Mouse (Mus musculus) heart, embryonic 10.5 days (tissue): ENCODE data around the gene Nkd1. TPM values are rescaled to one million over a fixed set of nuclear protein-coding genes. Genes with fewer than 3 reads are reported as not detected.

ENCODE experiments used
- DNase-seq: peaks from one replicate; pipeline ENCODE4 v3.0.0-alpha.2; 2017; ENCODE audit warnings: low spot score
- H3K27ac ChIP-seq: fragments of 300-500 bp; sonication (generic); 2 replicates; pipeline ENCODE4 v1.5.1; 2016; ENCODE audit warnings: mild to moderate bottlenecking
- H3K27me3 ChIP-seq: fragments of 300-500 bp; sonication (generic); 2 replicates; pipeline ENCODE4 v1.6.1; 2016; ENCODE audit warnings: mild to moderate bottlenecking; ENCODE audit not compliant: poor library complexity, insufficient read depth, severe bottlenecking
- H3K36me3 ChIP-seq: fragments of 300-500 bp; sonication (generic); 2 replicates; pipeline ENCODE4 v1.6.1; 2016; ENCODE audit warnings: mild to moderate bottlenecking, moderate library complexity
- H3K4me1 ChIP-seq: fragments of 300-500 bp; sonication (generic); 2 replicates; pipeline ENCODE4 v1.6.1; 2016; ENCODE audit warnings: mild to moderate bottlenecking
- H3K4me3 ChIP-seq: fragments of 300-500 bp; sonication (generic); 2 replicates; pipeline ENCODE4 v1.5.1; 2016; ENCODE audit warnings: mild to moderate bottlenecking, moderate library complexity
- H3K9me3 ChIP-seq: fragments of 300-500 bp; sonication (generic); 2 replicates; pipeline ENCODE4 v1.6.1; 2016; ENCODE audit warnings: mild to moderate bottlenecking, moderate library complexity
- WGBS: fragments of 180-500 bp; shearing (Covaris S2); methylation state at CpG from one replicate; pipeline ENCODE4 v1.1.7; 2016; 5-methylcytosine and 5-hydroxymethylcytosine counted together
- polyA plus RNA-seq: library from polyadenylated mRNA; unstranded; fragments of >200 nt; fragmentation: Nextera tagmentation; extraction: Ambion mirVana; gene quantifications from 2 replicates; pipeline ENCODE4 v1.2.1, GENCODE M21; 2016

Nkd1 gene
- 21.9 and 38.0 TPM in 2 replicates for polyA plus RNA-seq

DNA sequence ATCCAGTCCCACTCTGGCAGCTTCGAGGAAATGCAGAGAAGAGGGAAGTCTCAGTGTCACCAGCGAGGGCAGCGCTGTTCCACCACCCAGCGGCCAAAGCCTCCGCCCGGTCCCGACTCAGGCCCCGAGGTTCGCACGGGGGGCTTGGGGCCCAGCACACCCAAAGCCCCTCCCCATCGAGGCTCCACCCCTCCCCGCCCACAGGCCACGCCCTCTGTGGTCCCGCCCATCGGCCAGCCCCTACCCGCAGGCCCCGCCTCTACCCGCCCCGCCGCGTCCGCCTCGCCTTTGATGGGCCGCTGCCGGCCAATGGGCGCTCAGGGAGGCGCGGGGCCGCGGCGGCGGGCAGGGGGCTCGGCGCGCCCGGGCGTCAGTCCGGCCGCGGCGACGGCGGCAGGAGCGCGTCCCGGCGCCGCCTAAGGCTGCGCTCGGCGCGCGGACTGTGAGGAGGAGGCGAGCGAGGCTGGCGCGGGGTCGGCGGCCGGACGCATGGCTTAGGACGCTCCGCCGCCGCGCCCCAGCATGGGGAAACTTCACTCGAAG lies at the start of gene Nkd1:
Gene Nkd1, plus strand, starts transcription at position 370 of the 543 bp plus-strand sequence.
- WGBS, result 2% methylated on average over 62 of the region's 67 CpGs
- Histone ChIP-seq H3K36me3 (no peaks in the 10 kb centered on the region), H3K4me1 (peaks cover 70% of the 10 kb centered on the region), H3K27me3 (peaks cover 47% of the 10 kb centered on the region), H3K4me3 (peak within 1 kb of the TSS; percentile 91), H3K27ac (peak within 1 kb of the TSS; percentile 90), H3K9me3 (no peaks in the 10 kb centered on the region)
- peak; percentile 96 for DNase-seq

DNA sequence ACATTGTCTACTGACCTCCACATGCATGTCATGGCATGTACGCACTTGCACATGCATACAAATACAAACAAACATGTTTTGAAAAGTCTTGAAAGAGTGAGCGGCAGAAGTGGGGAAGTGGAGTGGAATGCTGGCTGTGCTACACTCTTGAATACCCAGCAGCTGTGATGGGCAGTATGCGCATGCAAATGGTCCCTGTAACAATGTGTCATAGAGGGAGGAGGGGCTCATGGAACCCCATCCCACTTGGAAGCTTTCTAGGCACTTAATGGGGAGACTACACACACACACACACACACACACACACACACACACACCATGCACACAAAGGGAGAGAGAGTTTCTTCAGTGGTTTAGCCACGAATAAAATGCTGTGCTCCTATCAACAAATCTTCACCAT lies 39.9 kb upstream of the Nkd1 start:
- no peaks in the 10 kb centered on the region for H3K36me3 ChIP-seq
- H3K4me3 ChIP-seq, result no peak overlapping the region
- DNase-seq, result no peak
- H3K27ac ChIP-seq, result no peak overlapping the region
- H3K4me1 ChIP-seq, result peaks cover 8% of the 10 kb centered on the region
- H3K9me3 ChIP-seq, result no peaks in the 10 kb centered on the region
- WGBS, result 87% methylated on average over 4 of the region's 4 CpGs
- H3K27me3 ChIP-seq, result no peaks in the 10 kb centered on the region

DNA sequence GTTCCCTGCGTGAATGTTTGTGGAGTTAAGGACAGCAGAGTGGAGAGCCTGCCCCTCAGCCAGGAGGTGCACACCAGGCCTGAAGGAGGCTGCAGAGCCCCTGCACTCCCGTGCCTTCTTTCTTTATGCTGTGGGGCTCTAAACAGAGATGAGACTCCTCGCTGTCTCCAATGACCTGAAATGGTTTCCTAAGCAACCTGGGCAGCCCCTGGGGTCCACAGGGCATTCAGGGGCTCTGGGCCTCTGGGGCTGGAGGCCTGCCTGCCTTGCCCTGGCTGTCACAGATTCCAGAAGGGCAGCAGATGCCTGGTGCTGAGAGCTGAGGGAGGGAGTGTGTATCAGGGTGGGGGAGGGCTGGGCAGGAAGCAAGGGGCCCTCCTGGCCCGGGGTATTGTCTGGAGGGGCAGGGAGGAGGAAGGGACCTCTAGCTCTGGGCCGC lies 32.7 kb upstream of the Nkd1 start:
- Histone ChIP-seq H3K9me3 (no peaks in the 10 kb centered on the region), H3K4me1 (peaks cover 25% of the 10 kb centered on the region), H3K27me3 (no peaks in the 10 kb centered on the region), H3K4me3 (peak overlapping the region; percentile 0), H3K27ac (peak overlapping the region; percentile 81), H3K36me3 (no peaks in the 10 kb centered on the region)
- WGBS, result 2% methylated on average over 5 of the region's 5 CpGs
- DNase-seq, result no peak

- no peak overlapping the region for H3K27ac ChIP-seq
- 85% methylated on average over 2 of the region's 2 CpGs for WGBS
Measured at GRCm38 (mm10) chr8:88494076-88494475, 27.1 kb upstream of the Nkd1 start.

GRCm38 (mm10) chr8:88495071-88495805 lies 25.9 kb upstream of the Nkd1 start:
- H3K27ac ChIP-seq, result no peak overlapping the region
- 21% methylated on average over 11 of the region's 11 CpGs for WGBS
- no peaks in the 10 kb centered on the region for H3K36me3 ChIP-seq
- DNase-seq, result no peak
- H3K9me3 ChIP-seq, result no peaks in the 10 kb centered on the region
- H3K27me3 ChIP-seq, result no peaks in the 10 kb centered on the region; the same call in 1 of the 2 replicates
- no peak overlapping the region for H3K4me3 ChIP-seq
- peaks cover 7% of the 10 kb centered on the region; the same call in 1 of the 2 replicates for H3K4me1 ChIP-seq

More at GRCm38 (mm10) chr8:88494076-88494475, 27.1 kb upstream of the Nkd1 start:
- no peaks in the 10 kb centered on the region; the same call in 1 of the 2 replicates for H3K27me3 ChIP-seq
- H3K4me3 ChIP-seq, result no peak overlapping the region
- H3K36me3 ChIP-seq, result no peaks in the 10 kb centered on the region
- H3K9me3 ChIP-seq, result no peaks in the 10 kb centered on the region
- DNase-seq, result no peak
- peaks cover 14% of the 10 kb centered on the region for H3K4me1 ChIP-seq

DNA sequence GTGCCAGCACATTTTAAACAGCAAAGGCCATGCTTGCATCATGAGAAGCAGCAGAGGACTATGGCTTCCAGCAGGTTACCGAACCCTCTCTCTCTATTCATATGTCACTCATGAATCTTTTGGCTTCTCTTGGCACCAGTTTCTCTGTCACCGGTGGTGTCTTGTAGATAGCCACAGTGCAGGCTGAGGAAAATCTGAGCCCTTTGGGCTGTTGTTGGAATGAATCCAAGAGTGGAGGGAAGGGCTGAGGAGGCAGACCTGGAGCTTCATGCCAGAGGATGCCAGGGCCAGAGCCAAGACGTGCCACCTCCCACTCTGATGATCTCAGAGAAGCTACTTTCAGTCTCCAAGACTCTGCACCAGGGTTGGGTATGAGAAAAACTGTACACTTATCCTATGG lies 19.0 kb upstream of the Nkd1 start:
- Histone ChIP-seq H3K27me3 (no peaks in the 10 kb centered on the region), H3K27ac (no peak overlapping the region), H3K36me3 (no peaks in the 10 kb centered on the region), H3K9me3 (no peaks in the 10 kb centered on the region), H3K4me1 (no peaks in the 10 kb centered on the region), H3K4me3 (no peak overlapping the region)
- WGBS, result 88% methylated on average over 3 of the region's 3 CpGs
- DNase-seq, result no peak

DNA sequence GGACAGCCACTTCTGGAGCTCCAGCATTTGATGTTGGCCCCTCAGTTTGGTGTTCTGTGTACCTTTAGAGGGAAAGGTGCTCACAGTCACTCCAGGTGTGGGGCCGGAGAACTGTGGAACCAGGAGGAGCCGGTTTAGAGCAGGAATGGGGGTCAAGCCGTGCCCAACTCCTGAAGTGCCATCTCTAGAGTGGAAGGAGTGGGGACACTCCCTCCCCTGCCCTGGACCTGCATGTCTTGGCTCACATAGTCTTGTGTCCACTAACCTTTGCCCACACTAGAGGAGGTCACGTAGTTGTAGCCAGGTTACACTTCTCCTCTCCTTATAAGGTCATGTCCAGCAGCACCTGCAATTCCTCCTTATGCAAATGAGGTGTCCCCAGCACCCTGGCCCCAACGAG lies 14.2 kb upstream of the Nkd1 start:
- H3K4me3 ChIP-seq, result no peak overlapping the region
- H3K27me3 ChIP-seq, result peaks cover 38% of the 10 kb centered on the region
- H3K9me3 ChIP-seq, result no peaks in the 10 kb centered on the region
- H3K4me1 ChIP-seq, result peaks cover under 1% of the 10 kb centered on the region; the same call in 1 of the 2 replicates
- no peak overlapping the region for H3K27ac ChIP-seq
- 75% methylated on average over 5 of the region's 5 CpGs for WGBS
- H3K36me3 ChIP-seq, result no peaks in the 10 kb centered on the region
- DNase-seq, result no peak

GRCm38 (mm10) chr8:88511061-88511460 lies 10.1 kb upstream of the Nkd1 start:
- no peak overlapping the region for H3K27ac ChIP-seq
- H3K9me3 ChIP-seq, result no peaks in the 10 kb centered on the region
- H3K4me1 ChIP-seq, result peaks cover 15% of the 10 kb centered on the region
- H3K4me3 ChIP-seq, result no peak overlapping the region
- H3K27me3 ChIP-seq, result peaks cover 65% of the 10 kb centered on the region
- 90% methylated on average over 5 of the region's 5 CpGs for WGBS
- no peaks in the 10 kb centered on the region for H3K36me3 ChIP-seq
- no peak for DNase-seq

DNA sequence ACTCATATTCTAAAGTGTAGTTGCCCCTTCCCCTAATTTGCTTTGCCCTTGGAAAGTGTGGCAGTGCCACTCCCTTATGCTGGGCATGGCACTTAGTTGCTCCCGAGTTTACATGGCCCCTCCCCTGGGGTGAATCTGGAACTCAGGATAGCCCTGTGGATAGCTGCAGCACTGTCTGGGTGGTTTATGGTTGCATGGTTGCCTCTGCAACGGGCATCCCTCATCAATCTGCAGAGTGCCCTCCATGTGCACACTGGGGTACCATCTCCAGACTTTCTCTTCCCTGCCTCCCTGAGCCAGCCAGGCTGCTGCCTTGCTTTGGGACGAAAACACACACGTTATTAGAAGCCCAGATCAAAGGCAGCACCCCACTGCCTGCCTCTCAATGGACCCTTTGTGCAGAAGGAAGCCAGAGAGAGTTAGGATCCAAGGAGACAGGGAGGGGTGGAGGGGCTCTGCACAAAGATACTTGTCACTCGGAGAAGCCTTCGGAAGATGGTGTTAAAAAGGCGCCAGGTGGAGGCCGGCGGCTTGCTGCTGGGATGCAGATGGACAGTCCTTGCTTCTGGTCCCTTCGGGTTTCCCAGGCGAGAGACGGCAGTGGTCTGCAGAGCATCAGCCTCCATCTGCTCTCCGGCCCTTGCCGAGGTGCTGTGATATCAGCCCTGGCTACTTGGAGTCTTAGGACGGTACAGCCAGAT lies 8.9 kb upstream of the Nkd1 start:
- H3K4me3 ChIP-seq, result no peak overlapping the region
- no peak for DNase-seq
- no peak overlapping the region for H3K27ac ChIP-seq
- 8% methylated on average over 15 of the region's 15 CpGs for WGBS
- no peaks in the 10 kb centered on the region for H3K36me3 ChIP-seq
- H3K4me1 ChIP-seq, result peaks cover 15% of the 10 kb centered on the region
- no peaks in the 10 kb centered on the region for H3K9me3 ChIP-seq
- H3K27me3 ChIP-seq, result peaks cover 69% of the 10 kb centered on the region

DNA sequence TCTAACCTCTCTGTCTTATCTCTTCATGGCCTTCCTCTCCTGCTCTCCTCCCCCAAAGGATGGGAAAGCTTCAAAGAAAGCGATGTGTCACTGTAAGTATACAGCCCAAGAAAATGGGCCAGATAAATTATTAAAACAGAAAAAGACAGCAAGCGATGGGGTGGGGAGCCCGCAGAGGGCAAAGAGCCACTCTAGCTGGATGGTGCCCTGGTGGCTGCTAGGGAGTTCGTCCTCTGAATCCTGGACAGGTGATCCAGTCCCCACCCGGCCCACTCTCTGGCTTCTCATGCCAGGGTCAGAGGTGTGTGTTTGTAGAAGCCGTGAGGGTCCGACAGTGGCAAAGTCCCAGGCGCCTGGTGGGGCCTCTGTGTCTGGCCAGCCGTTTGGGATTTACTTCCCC lies 3.1 kb upstream of the Nkd1 start:
- no peaks in the 10 kb centered on the region for H3K36me3 ChIP-seq
- 36% methylated on average over 9 of the region's 9 CpGs for WGBS
- H3K27me3 ChIP-seq, result peaks cover 59% of the 10 kb centered on the region
- no peak overlapping the region for H3K4me3 ChIP-seq
- no peaks in the 10 kb centered on the region for H3K9me3 ChIP-seq
- H3K4me1 ChIP-seq, result peaks cover 44% of the 10 kb centered on the region
- no peak for DNase-seq
- H3K27ac ChIP-seq, result no peak overlapping the region

DNA sequence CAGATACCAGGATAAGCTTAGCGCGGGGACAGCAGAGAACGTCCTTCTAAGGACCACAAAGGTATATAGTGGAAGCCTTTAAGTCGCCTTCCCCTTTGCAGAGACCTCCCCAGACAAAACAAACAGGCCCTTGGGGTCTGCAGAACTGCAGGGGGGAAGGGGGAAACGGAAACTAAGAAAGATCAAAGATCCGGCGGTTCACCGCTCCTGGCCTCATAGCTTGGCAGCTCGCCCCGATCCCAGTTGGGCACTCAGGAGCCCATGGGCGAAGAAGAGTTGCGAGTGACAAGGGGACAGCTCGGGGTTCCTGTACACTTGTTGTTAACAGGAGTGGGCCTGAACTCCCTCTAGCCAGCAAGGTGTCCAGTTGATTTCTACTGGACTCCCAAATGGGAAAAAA lies 773 bp upstream of the Nkd1 start:
- Histone ChIP-seq H3K27ac (no peak overlapping the region), H3K4me1 (peaks cover 63% of the 10 kb centered on the region), H3K9me3 (no peaks in the 10 kb centered on the region), H3K36me3 (no peaks in the 10 kb centered on the region), H3K27me3 (peaks cover 51% of the 10 kb centered on the region), H3K4me3 (0 out of 2 replicates have a peak overlapping the region, but pooled peaks have one; percentile 13)
- DNase-seq, result no peak
- 8% methylated on average over 13 of the region's 13 CpGs for WGBS

DNA sequence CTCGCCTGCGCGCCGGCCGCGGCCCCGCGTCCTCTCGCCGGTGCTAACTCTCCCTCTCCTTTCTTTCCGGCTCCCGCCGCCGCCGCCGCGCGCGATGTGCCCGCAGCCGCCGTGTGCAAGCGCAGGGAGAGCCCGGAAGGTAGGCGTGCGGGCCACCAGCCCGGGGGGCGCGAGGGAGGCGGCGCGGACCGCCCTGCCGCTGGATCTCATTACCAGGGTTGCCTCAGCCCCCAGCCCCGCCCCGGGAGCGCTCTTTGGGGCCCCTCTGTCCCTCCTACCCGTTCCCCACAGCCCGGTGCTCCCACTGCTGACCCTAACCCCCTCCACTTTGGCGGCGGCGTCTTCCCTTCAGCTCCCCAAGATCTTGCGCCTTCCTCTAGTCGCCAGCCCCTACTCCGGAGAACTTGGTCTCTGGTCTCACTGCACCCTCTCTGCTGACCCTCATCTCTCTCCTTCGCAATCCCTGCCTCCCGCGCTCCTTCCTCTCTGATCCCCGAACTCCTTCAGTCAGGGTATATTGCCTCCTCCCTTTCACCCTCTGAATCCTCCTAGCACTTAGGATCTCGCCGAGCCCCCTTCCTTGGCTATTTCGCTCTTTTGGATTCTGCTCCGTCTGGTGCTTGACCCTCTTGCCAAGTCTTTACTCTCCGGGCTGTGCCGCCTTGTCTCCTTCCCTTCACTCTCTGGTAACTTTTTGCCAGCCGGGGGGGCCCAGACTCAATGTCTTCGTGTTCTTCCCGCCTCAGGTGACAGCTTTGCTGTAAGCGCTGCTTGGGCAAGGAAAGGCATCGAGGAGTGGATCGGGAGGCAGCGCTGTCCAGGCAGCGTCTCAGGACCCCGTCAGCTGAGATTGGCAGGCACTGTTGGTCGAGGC lies 624 bp downstream of the Nkd1 start:
- H3K36me3 ChIP-seq, result no peaks in the 10 kb centered on the region
- H3K4me1 ChIP-seq, result peaks cover 71% of the 10 kb centered on the region
- no peaks in the 10 kb centered on the region for H3K9me3 ChIP-seq
- H3K27ac ChIP-seq, result peak overlapping the region; percentile 90
- H3K4me3 ChIP-seq, result peak overlapping the region; percentile 91
- 1% methylated on average over 55 of the region's 65 CpGs for WGBS
- H3K27me3 ChIP-seq, result peaks cover 47% of the 10 kb centered on the region
- DNase-seq, result no peak
